Mouse (Mus musculus): Measurements from ENCODE around the gene Ip6k1. TPM values are rescaled to one million over a fixed set of nuclear protein-coding genes. Genes with fewer than 3 reads are reported as not detected.

The Ip6k1 gene
- polyA plus RNA-seq, 1 experiment from 2014 or later, result 43.7 TPM

DNA sequence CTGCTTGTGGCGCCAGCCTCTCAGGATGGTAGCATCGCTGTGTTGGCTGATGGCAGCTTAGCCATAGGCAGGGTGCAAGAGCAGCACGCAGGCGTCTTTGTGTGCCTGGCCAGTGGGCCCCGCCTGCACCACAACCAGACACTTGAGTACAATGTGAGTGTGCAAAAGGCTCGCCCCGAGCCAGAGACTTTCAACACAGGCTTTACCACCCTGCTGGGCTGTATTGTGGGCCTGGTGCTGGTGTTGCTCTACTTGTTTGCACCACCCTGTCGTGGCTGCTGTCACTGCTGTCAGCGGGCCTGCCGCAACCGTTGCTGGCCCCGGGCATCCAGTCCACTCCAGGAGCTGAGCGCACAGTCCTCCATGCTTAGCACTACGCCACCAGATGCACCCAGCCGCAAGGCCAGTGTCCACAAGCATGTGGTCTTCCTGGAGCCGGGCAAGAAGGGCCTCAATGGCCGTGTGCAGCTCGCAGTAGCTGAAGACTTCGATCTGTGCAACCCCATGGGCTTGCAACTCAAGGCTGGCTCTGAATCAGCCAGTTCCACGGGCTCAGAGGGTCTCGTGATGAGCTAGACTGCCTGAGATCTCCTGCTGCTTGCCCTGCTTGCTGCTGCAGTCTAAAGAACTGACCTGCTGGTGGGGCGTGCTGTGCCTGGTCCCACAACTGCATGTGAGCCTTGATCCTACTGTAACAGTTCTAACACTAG, 52.2 kb downstream of the Ip6k1 start:
- H3K9ac ChIP-seq, result no peak overlapping the region
- 90% methylated on average over 22 of the region's 22 CpGs for WGBS (ENCODE audit: insufficient replicate concordance)
- no peaks in the 10 kb centered on the region for H3K27me3 ChIP-seq (replicated peaks)
- H3K4me3 ChIP-seq, result no peak overlapping the region
- no peak overlapping the region for H3K27ac ChIP-seq
- peaks cover 91% of the 10 kb centered on the region for H3K36me3 ChIP-seq
- H3K4me1 ChIP-seq, result peaks cover 42% of the 10 kb centered on the region
- no peak overlapping the region for H3K4me2 ChIP-seq
- no peaks in the 10 kb centered on the region for H3K9me3 ChIP-seq (replicated peaks)
- no peak for ATAC-seq

DNA sequence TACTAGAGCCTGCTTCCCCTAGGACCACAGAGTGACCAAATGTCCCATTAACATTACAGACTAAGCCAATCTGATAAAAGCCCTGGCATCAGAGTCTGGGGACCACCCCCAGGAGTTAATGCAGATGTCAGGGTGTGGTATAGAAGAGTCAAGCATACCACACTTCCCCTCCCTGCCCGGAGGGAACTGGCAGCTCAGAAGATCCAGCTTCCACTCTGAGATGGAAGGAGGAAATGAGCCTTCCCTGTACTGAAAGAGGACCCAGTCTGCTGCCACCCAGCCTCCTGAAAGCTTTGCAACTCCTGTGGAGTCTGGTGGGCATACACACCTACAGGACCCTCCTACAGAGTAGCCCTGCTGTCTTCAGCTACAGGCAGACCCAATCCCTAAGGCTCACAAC, 52.8 kb downstream of the Ip6k1 start:
- Histone ChIP-seq H3K4me2 (no peak overlapping the region), H3K4me1 (peaks cover 36% of the 10 kb centered on the region), H3K4me3 (no peak overlapping the region), H3K27ac (0 out of 2 replicates have a peak overlapping the region, but pooled peaks have one; percentile 16), H3K27me3 (replicated peaks) (no peaks in the 10 kb centered on the region), H3K9me3 (replicated peaks) (no peaks in the 10 kb centered on the region), H3K9ac (no peak overlapping the region), H3K36me3 (peaks cover 96% of the 10 kb centered on the region)
- ATAC-seq, result no peak
- WGBS (ENCODE audit: insufficient replicate concordance), result 59% methylated on average over 1 of the region's 1 CpGs

DNA sequence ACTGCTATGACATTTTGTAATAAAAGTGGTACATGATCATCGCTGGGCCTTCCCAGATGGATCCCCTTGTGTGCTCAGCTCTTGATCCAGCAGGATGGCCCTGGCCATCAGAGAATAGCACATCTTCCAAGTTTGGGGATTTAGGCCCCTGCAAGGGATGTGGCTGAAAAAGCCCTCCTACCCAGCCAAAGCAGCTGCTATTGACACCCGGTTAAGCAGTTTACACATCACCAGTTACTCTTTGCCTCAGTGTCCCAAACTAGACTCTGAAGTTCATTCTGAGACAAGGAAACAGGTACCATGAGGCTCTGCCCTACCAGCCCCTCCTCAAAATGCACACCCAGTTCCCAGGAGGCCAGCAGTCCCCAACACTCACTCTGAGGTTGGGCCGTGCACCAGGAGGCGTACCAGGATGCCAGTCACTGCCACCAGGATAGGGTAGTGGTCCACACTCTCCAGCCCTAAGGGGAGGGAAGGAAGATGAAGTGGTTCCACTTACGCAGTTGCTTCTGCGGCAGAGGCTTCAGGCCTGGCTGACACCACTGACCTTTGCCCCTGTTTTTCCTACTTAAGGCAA, 53.4 kb downstream of the Ip6k1 start:
- no peak overlapping the region for H3K9ac ChIP-seq
- ATAC-seq, result no peak
- H3K4me1 ChIP-seq, result peaks cover 34% of the 10 kb centered on the region
- no peaks in the 10 kb centered on the region for H3K27me3 ChIP-seq (replicated peaks)
- H3K9me3 ChIP-seq (replicated peaks), result no peaks in the 10 kb centered on the region
- no peak overlapping the region for H3K4me3 ChIP-seq
- peaks cover 96% of the 10 kb centered on the region for H3K36me3 ChIP-seq
- 85% methylated on average over 6 of the region's 6 CpGs for WGBS (ENCODE audit: insufficient replicate concordance)
- H3K27ac ChIP-seq, result no peak overlapping the region
- H3K4me2 ChIP-seq, result no peak overlapping the region

- H3K27me3 ChIP-seq (replicated peaks), result no peaks in the 10 kb centered on the region
- H3K9me3 ChIP-seq (replicated peaks), result no peaks in the 10 kb centered on the region
- H3K9ac ChIP-seq, result no peak overlapping the region
- WGBS (ENCODE audit: insufficient replicate concordance), result 85% methylated on average over 28 of the region's 28 CpGs
- peaks cover 42% of the 10 kb centered on the region for H3K4me1 ChIP-seq
- H3K27ac ChIP-seq, result no peak overlapping the region
- H3K4me3 ChIP-seq, result no peak overlapping the region
- H3K4me2 ChIP-seq, result no peak overlapping the region
- ATAC-seq, result no peak
- H3K36me3 ChIP-seq, result peaks cover 96% of the 10 kb centered on the region
Observed at GRCm38 (mm10) chr9:108056361-108057261, 54.3 kb downstream of the Ip6k1 start.

DNA sequence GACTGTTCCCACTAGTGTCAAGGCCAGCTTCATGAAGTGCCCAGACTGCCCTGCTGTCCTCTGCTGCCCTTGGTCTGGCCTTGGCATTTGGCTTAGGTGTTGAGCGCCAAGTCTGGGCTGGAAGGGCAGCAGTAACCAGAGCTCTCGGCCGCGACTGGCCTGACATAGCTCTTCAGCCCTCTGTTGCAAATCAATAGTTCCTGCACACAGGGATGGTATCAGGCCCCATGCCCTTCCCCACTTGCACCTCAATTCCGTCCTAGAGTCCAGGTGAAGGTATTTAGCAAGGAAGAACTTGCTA, 54.9 kb downstream of the Ip6k1 start:
- Histone ChIP-seq H3K27ac (no peak overlapping the region), H3K27me3 (replicated peaks) (no peaks in the 10 kb centered on the region), H3K4me3 (no peak overlapping the region), H3K4me1 (peaks cover 38% of the 10 kb centered on the region), H3K4me2 (no peak overlapping the region), H3K9ac (no peak overlapping the region), H3K36me3 (peaks cover 96% of the 10 kb centered on the region), H3K9me3 (replicated peaks) (no peaks in the 10 kb centered on the region)
- 90% methylated on average over 5 of the region's 5 CpGs for WGBS (ENCODE audit: insufficient replicate concordance)
- no peak for ATAC-seq

DNA sequence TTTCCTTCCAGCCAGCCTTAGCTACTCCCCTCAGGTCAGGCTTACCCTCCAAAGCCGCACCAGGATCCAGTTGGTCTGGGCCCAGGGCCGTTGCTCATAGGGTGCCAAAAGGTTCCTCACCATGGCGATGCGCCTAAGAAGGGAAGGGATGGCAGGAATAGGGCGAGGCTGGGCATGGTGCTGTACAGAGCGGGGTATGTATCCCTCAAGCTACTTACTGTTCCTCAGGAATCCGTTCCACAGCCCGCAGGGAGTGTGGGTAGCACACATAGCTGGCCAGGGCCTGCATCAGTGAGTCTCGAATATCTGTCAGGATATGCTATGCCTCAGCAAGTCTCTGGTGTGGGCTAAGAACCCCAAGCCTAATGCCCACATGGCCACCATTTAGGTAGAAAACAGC, 56.0 kb downstream of the Ip6k1 start:
- Histone ChIP-seq H3K4me2 (no peak overlapping the region), H3K27me3 (replicated peaks) (no peaks in the 10 kb centered on the region), H3K9me3 (replicated peaks) (no peaks in the 10 kb centered on the region), H3K4me1 (peaks cover 37% of the 10 kb centered on the region), H3K4me3 (no peak overlapping the region), H3K9ac (no peak overlapping the region), H3K27ac (no peak overlapping the region), H3K36me3 (peaks cover 100% of the 10 kb centered on the region)
- no peak for ATAC-seq
- WGBS (ENCODE audit: insufficient replicate concordance), result 94% methylated on average over 9 of the region's 9 CpGs

- Histone ChIP-seq H3K4me2 (no peak overlapping the region), H3K36me3 (peaks cover 100% of the 10 kb centered on the region), H3K9me3 (replicated peaks) (no peaks in the 10 kb centered on the region), H3K27me3 (replicated peaks) (no peaks in the 10 kb centered on the region), H3K27ac (no peak overlapping the region), H3K4me1 (peaks cover 45% of the 10 kb centered on the region), H3K4me3 (no peak overlapping the region), H3K9ac (no peak overlapping the region)
- 88% methylated on average over 3 of the region's 3 CpGs for WGBS (ENCODE audit: insufficient replicate concordance)
- ATAC-seq, result no peak
Observed at GRCm38 (mm10) chr9:108062142-108062541, 59.8 kb downstream of the Ip6k1 start.

DNA sequence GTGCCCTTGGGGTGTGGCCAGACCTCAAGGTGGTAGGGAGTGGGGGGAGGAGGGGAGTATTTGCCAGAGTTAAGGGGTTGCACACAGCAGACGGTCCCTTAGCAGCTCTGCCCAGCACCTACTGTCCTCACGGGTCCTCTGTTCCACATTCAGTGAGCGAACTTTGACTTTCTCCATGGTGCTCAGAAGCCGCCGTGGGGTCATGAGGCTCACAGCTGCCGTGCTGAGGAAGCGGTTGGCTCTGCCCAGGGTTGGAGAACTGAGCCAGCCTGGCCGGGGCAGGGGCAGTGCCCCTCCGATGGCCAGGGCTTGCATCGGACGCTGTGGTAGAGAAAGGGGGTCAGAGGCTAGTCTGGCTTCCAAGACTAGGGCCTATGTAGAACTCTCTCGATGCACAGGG, 61.1 kb downstream of the Ip6k1 start:
- H3K9ac ChIP-seq, result no peak overlapping the region
- no peak overlapping the region for H3K4me3 ChIP-seq
- peaks cover 54% of the 10 kb centered on the region for H3K4me1 ChIP-seq
- H3K27ac ChIP-seq, result 0 out of 2 replicates have a peak overlapping the region, but pooled peaks have one; percentile 9
- WGBS (ENCODE audit: insufficient replicate concordance), result 69% methylated on average over 12 of the region's 12 CpGs
- ATAC-seq, result no peak
- no peaks in the 10 kb centered on the region for H3K9me3 ChIP-seq (replicated peaks)
- no peak overlapping the region for H3K4me2 ChIP-seq
- H3K36me3 ChIP-seq, result peaks cover 100% of the 10 kb centered on the region
- no peaks in the 10 kb centered on the region for H3K27me3 ChIP-seq (replicated peaks)

DNA sequence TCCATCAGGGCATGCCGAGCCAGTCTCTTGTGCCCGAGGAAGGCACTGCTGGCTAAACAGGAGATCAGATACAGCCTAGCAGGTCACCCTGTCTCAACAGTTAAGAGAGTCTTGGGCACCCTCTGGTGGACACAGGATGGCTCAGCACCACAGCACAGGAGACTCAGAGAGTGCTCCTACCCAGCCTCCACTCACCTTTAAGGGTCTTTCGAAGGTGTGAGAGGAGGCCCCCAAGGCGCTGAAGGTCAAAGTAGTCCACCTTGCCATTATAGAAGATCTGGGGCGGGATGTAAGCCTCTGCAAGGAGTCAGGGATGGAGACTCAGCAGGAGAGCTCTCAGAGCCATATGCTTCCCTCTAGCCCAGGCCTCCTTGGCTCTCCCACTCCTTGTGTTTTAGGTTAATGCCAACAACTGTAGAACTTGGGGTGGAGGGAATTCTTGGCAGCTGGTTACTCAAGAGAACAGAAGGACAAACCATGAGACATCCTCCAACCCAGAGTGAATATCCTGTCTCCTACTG, 63.2 kb downstream of the Ip6k1 start:
- no peak overlapping the region for H3K4me2 ChIP-seq
- H3K27ac ChIP-seq, result peak overlapping the region; percentile 23; the same call in 1 of the 2 replicates
- no peak overlapping the region for H3K4me3 ChIP-seq
- H3K9me3 ChIP-seq (replicated peaks), result no peaks in the 10 kb centered on the region
- no peaks in the 10 kb centered on the region for H3K27me3 ChIP-seq (replicated peaks)
- peaks cover 100% of the 10 kb centered on the region for H3K36me3 ChIP-seq
- H3K4me1 ChIP-seq, result peaks cover 54% of the 10 kb centered on the region
- ATAC-seq, result peak; percentile 59
- H3K9ac ChIP-seq, result no peak overlapping the region
- WGBS (ENCODE audit: insufficient replicate concordance), result 35% methylated on average over 5 of the region's 5 CpGs

GRCm38 (mm10) chr9:108067199-108067598, 64.9 kb downstream of the Ip6k1 start:
- Histone ChIP-seq H3K36me3 (peaks cover 100% of the 10 kb centered on the region), H3K27ac (no peak overlapping the region), H3K9me3 (replicated peaks) (no peaks in the 10 kb centered on the region), H3K4me1 (peaks cover 46% of the 10 kb centered on the region), H3K4me2 (no peak overlapping the region), H3K27me3 (replicated peaks) (no peaks in the 10 kb centered on the region), H3K4me3 (no peak overlapping the region), H3K9ac (no peak overlapping the region)
- no peak for ATAC-seq
- 87% methylated on average over 7 of the region's 7 CpGs for WGBS (ENCODE audit: insufficient replicate concordance)

DNA sequence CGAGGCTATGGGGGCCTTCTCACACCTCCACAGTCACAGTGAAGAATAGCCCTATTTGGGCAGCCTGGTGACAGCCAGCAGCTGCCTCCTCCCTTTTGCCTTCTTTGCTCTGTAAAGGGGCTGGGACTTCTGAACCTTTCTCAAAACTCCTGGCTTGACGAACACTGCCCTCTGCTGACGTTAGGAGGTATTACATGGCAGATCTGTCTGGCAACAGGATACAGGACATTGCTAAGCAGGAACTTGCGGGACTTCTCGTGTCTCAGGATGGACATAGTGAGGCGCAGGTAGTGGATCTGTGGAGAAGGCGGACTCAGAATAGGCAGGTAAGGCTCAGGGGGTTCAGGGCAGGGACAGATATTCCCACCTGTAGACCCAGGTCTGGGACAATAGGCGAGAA, 65.6 kb downstream of the Ip6k1 start:
- no peaks in the 10 kb centered on the region for H3K27me3 ChIP-seq (replicated peaks)
- no peak overlapping the region for H3K4me3 ChIP-seq
- ATAC-seq, result no peak
- H3K9me3 ChIP-seq (replicated peaks), result no peaks in the 10 kb centered on the region
- no peak overlapping the region for H3K9ac ChIP-seq
- H3K4me1 ChIP-seq, result peaks cover 47% of the 10 kb centered on the region
- peaks cover 100% of the 10 kb centered on the region for H3K36me3 ChIP-seq
- WGBS (ENCODE audit: insufficient replicate concordance), result 21% methylated on average over 8 of the region's 8 CpGs
- no peak overlapping the region for H3K4me2 ChIP-seq
- peak overlapping the region; percentile 68; the same call in 1 of the 2 replicates for H3K27ac ChIP-seq

GRCm38 (mm10) chr9:108069007-108069406, 66.7 kb downstream of the Ip6k1 start:
- no peak for ATAC-seq
- Histone ChIP-seq H3K27me3 (replicated peaks) (no peaks in the 10 kb centered on the region), H3K9ac (no peak overlapping the region), H3K4me1 (peaks cover 47% of the 10 kb centered on the region), H3K4me3 (no peak overlapping the region), H3K4me2 (no peak overlapping the region), H3K36me3 (peaks cover 100% of the 10 kb centered on the region), H3K27ac (peak overlapping the region; percentile 22; the same call in 1 of the 2 replicates), H3K9me3 (replicated peaks) (no peaks in the 10 kb centered on the region)
- 91% methylated on average over 9 of the region's 9 CpGs for WGBS (ENCODE audit: insufficient replicate concordance)

Data from liver, embryonic 12.5 days (tissue).